Mouse (Mus musculus): ENCODE data around the gene Ppp6c. TPM values are rescaled to one million over a fixed set of nuclear protein-coding genes. Genes with fewer than 3 reads are reported as not detected.

Gene Ppp6c
- 52.5 TPM for polyA plus RNA-seq (2014; fragmentation: Illumina TruSeq; extraction: RNeasy Lipid Tissue Mini Kit (QIAGEN cat#74804); ENCODE audit: low read depth, low replicate concordance)

DNA sequence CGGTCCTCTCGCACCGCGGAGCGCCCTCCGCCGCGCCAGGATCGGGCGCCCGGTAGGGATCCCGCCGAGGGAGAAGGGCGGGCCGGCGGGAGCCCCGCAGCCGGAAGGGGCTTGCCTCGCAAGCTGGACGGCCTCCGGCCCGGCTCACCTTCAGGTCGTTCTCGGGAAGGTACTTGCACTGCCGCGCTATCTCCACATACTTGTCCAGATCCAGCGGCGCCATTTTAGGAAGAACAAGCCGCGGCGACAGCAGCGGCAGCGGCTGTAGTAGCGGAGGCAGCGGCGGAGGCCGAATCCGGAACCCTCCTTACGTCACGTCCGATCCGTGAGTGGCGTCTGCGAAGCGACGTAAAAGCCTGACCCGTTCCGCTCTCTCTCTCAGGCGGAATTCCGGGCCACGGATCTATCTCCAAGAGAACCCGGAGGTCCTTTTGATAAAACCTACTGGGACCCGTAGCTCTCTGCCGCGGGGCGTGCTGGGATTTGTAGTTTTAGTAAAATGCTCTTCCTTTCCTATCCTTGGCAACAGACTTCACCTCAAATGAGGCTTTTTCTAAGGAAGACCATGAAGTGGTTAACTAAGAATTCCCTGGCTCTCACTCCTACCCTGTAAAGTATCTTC, at the start of gene Ppp6c:
TSS of gene Ppp6c (minus strand) at position 433 of the 622 bp plus-strand sequence.

DNA sequence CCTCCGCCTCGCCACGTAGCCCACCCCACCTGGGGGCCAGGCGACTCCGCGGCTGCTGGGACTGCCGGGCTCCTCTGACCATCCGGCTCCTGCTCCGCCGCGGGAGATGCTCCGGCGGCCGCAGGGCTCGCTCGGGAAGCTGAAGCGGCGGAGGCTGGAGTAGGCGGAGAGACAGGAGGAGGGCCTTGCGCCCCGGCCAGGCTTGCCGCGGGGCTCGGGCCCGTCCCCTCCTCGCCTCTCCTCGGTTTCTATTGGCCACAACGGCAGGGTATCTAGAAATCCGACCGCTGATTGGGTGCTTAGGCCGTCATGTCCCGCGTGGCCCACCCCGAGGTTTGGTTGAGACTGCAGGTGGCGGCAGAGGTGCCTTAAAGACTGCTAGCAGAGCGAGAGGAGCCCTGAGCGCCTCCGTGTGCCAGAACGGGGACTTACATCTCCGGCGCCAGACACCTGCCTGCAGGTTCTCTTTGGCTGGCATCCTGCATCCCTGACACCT, 35.6 kb downstream of the Ppp6c start, which contains the start of gene Scai:
TSS of gene Scai (minus strand) at position 174 of the 496 bp plus-strand sequence.

Other genes with a start within 250 kb of the Ppp6c start
- 2.7 TPM for gene Wdr38, start 229.0 kb downstream of the Ppp6c start, polyA plus RNA-seq (2014; fragmentation: Illumina TruSeq; extraction: RNeasy Lipid Tissue Mini Kit (QIAGEN cat#74804); ENCODE audit: low read depth, low replicate concordance)
- 96.9 TPM for gene Arpc5l, start 221.1 kb downstream of the Ppp6c start, polyA plus RNA-seq (2014; fragmentation: Illumina TruSeq; extraction: RNeasy Lipid Tissue Mini Kit (QIAGEN cat#74804); ENCODE audit: low read depth, low replicate concordance)
- 480 TPM for gene Rpl35, start 220.8 kb downstream of the Ppp6c start, polyA plus RNA-seq (2014; fragmentation: Illumina TruSeq; extraction: RNeasy Lipid Tissue Mini Kit (QIAGEN cat#74804); ENCODE audit: low read depth, low replicate concordance)
- gene Golga1, start 160.9 kb downstream of the Ppp6c start, polyA plus RNA-seq (2014; fragmentation: Illumina TruSeq; extraction: RNeasy Lipid Tissue Mini Kit (QIAGEN cat#74804); ENCODE audit: low read depth, low replicate concordance) = 26.6 TPM
- gene Scai, start 35.7 kb downstream of the Ppp6c start, polyA plus RNA-seq (2014; fragmentation: Illumina TruSeq; extraction: RNeasy Lipid Tissue Mini Kit (QIAGEN cat#74804); ENCODE audit: low read depth, low replicate concordance) = 6.4 TPM